Mouse (Mus musculus) intestine, embryonic 14.5 days (tissue): Measurements from ENCODE around the gene Disc1. TPM values are rescaled to one million over a fixed set of nuclear protein-coding genes. Genes with fewer than 3 reads are reported as not detected.

ENCODE experiments used
- ATAC-seq: fragments of 200-750 bp; cut with Nextera tagmentation; replicated peaks from 2 replicates; pipeline ENCODE4 v1.8.0; 2017; ENCODE audit warnings: low read depth, moderate number of reproducible peaks, moderate TSS enrichment, moderate library complexity; ENCODE audit not compliant: low FRiP score, low TSS enrichment
- DNase-seq: peaks from one replicate; pipeline ENCODE4 v3.0.0-alpha.2; 2018; ENCODE audit warnings: low spot score
- H3K27ac ChIP-seq: fragments of 300-500 bp; sonication (generic); 2 replicates; pipeline ENCODE4 v1.5.1; 2014; ENCODE audit warnings: low read depth, mild to moderate bottlenecking, control low read depth
- H3K27me3 ChIP-seq: fragments of 300-500 bp; sonication (generic); replicated peaks from 2 replicates; pipeline ENCODE4 v1.6.1; 2014; ENCODE audit warnings: low read length, control low read depth; ENCODE audit not compliant: control insufficient read depth, insufficient read depth
- H3K36me3 ChIP-seq: fragments of 300-500 bp; sonication (generic); 2 replicates; pipeline ENCODE4 v1.6.1; 2014; ENCODE audit warnings: low read length, control low read depth; ENCODE audit not compliant: control insufficient read depth, insufficient read depth
- H3K4me1 ChIP-seq: fragments of 300-500 bp; sonication (generic); replicated peaks from 2 replicates; pipeline ENCODE4 v1.6.1; 2014; ENCODE audit warnings: low read length, control low read depth, mixed read lengths; ENCODE audit not compliant: control insufficient read depth, insufficient read depth
- H3K4me2 ChIP-seq: fragments of 300-500 bp; sonication (generic); 2 replicates; pipeline ENCODE4 v1.6.1; 2014; ENCODE audit warnings: low read length
- H3K4me3 ChIP-seq: fragments of 300-500 bp; sonication (generic); 2 replicates; pipeline ENCODE4 v1.5.1; 2014; ENCODE audit warnings: low read depth, low read length, control low read depth, mixed read lengths
- H3K9ac ChIP-seq: fragments of 300-500 bp; sonication (generic); 2 replicates; pipeline ENCODE4 v1.6.1; 2014; ENCODE audit warnings: mild to moderate bottlenecking, low read length
- H3K9me3 ChIP-seq: fragments of 300-500 bp; sonication (generic); 2 replicates; pipeline ENCODE4 v1.6.1; 2016; ENCODE audit warnings: low read length, control low read depth; ENCODE audit not compliant: control insufficient read depth
- WGBS: fragments of 180-500 bp; shearing (Covaris S2); extraction: QIAGEN DNeasy Blood & Tissue Kit; methylation state at CpG from one replicate; pipeline ENCODE4 v1.1.7; 2014; 5-methylcytosine and 5-hydroxymethylcytosine counted together
- polyA plus RNA-seq: library from polyadenylated mRNA; unstranded; fragments of >200 nt; fragmentation: Nextera tagmentation; extraction: Ambion mirVana; gene quantifications from 2 replicates; pipeline ENCODE4 v1.2.1, GENCODE M21; 2014

The Disc1 gene
- polyA plus RNA-seq, 1 experiment from 2014 or later = 2.5 TPM

DNA sequence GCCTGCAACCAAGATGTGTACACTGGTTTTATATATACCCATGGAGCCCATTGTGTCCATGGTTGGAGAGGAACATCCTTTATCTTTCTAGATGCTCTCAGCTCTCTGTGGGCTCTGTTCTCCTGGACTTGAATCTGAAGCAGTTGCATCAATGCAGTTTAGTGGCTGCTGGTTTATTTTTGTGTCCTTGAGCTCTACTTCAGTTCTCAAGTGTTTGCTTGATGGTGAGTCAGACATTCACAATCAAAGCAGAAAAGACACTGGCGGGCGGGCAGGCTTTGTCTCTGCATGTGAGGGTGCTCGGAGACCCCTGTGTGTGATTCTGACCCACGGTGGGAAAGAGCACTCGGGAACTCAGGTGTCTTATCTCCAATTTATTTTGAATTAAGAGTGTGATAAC lies 166.6 kb downstream of the Disc1 start:
- DNase-seq = no peak
- no peaks in the 10 kb centered on the region for H3K27me3 ChIP-seq
- 85% methylated on average over 5 of the region's 5 CpGs for whole genome bisulfite sequencing
- H3K9me3 ChIP-seq = no peaks in the 10 kb centered on the region
- H3K9ac ChIP-seq = no peak overlapping the region
- peaks cover 15% of the 10 kb centered on the region for H3K4me1 ChIP-seq
- H3K27ac ChIP-seq = no peak overlapping the region
- no peak for ATAC-seq
- H3K36me3 ChIP-seq = no peaks in the 10 kb centered on the region
- no peak overlapping the region for H3K4me3 ChIP-seq
- no peak overlapping the region for H3K4me2 ChIP-seq

DNA sequence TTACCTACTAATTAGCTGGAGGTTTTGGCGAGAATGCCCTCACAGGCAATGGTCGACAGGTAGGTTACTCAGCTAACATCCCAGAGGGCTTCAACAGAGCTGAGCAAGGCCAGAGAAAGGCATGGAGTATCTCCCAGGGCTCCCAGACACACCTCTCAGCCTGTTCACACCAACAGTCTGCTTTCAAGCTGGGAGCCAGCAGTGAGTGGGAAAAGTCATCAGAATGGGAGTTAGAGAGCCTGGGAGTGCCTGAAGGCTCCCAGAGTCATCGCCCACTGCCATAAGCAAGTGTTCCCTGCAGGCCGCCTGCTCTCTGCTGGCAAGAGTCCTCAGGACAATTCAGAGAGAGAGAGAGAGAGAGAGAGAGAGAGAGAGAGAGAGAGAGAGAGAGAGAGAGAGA lies 167.1 kb downstream of the Disc1 start:
- Histone ChIP-seq H3K9ac (no peak overlapping the region), H3K27ac (no peak overlapping the region), H3K27me3 (no peaks in the 10 kb centered on the region), H3K4me1 (peaks cover 15% of the 10 kb centered on the region), H3K4me2 (no peak overlapping the region), H3K9me3 (no peaks in the 10 kb centered on the region), H3K36me3 (no peaks in the 10 kb centered on the region), H3K4me3 (no peak overlapping the region)
- ATAC-seq = no peak
- DNase-seq = no peak
- WGBS = 83% methylated on average over 4 of the region's 4 CpGs

DNA sequence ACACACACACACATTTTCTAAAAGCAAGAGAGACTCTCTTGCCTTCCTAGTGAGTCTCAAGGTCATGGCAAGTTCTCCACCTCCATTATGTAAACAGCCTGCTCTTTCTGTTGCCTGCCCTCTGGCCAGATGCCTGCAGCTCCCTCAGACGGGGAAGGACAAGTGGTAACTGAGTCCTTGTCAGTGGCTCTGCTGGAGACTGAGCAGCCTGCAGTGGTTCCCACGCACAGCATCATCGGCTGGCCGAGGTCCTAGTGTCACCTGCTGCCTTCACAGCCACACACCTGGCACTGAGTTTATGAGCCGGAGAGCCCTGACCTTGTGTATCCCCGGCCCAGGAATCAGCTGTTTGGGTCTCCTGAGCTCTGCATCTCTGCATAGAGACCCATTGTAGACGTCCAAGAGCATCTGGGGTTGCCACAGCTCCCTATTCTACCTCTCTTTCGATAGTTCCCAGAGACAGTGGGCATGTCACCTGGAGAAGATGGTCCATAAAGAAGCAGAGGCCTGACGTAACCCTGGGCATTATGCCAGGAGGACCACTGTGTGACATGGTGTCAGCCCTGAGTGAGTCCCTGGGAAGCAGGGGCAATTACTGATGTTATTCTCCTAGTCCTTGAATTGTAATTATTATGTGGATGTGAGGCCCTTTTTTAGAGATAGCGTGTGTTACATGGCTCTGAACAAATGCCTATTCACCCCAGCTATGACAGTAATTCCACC lies 169.2 kb downstream of the Disc1 start:
- H3K27ac ChIP-seq = no peak overlapping the region
- no peaks in the 10 kb centered on the region for H3K27me3 ChIP-seq
- H3K36me3 ChIP-seq = no peaks in the 10 kb centered on the region
- ATAC-seq (no peak; the same call in 1 of the 2 replicates), DNase-seq (no peak)
- H3K4me3 ChIP-seq = no peak overlapping the region
- H3K4me2 ChIP-seq = no peak overlapping the region
- 57% methylated on average over 10 of the region's 10 CpGs for WGBS
- H3K9ac ChIP-seq = no peak overlapping the region
- H3K4me1 ChIP-seq = peaks cover 23% of the 10 kb centered on the region
- no peaks in the 10 kb centered on the region for H3K9me3 ChIP-seq

DNA sequence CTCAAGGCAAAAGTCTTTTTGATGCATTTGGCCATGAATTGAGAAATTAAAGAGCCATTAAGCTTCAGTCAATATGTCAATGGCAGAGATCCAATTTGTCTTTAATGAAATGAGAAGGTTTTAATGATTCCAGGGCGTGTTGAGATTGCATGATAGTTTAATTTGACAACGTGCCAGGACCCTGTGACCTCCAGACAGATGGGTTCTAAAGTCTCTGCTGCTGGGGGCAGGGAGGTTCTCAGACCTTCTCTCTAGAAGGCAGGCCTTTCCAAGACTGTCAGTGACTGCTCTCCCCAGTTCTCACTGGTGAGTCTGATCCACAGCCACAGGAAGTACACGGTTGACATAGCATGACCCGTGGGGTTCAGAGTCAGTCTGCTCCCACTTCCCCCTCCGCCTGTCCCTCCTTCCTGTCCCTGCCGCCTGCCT lies 170.3 kb downstream of the Disc1 start:
- Histone ChIP-seq H3K27me3 (no peaks in the 10 kb centered on the region), H3K4me3 (no peak overlapping the region), H3K9ac (no peak overlapping the region), H3K27ac (0 out of 2 replicates have a peak overlapping the region, but pooled peaks have one; percentile 14), H3K36me3 (no peaks in the 10 kb centered on the region), H3K4me1 (peaks cover 23% of the 10 kb centered on the region), H3K9me3 (no peaks in the 10 kb centered on the region), H3K4me2 (no peak overlapping the region)
- ATAC-seq (no peak), DNase-seq (no peak)
- 60% methylated on average over 6 of the region's 6 CpGs for WGBS

DNA sequence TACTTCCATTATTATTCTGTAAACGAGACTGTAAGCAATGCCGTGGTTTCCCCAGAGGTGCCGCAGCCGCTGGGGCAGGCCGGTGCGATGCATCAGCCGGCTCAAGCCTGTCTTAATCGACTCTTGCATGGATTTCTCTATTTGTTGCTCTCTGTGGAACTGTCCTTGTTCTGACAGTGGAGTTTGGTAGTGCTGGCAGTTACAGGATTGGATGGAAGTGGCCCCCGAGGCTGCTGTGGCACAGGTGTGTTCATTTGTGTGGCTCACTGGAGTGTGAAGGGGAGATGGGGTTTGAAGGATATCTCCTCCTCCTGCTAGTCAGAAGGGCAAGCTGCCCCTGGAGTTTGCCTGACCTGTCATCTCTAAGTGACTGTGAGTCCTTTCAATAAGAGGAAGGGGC lies 171.3 kb downstream of the Disc1 start:
- H3K9me3 ChIP-seq = no peaks in the 10 kb centered on the region
- H3K9ac ChIP-seq = no peak overlapping the region
- WGBS = 87% methylated on average over 9 of the region's 9 CpGs
- no peaks in the 10 kb centered on the region for H3K27me3 ChIP-seq
- peaks cover 23% of the 10 kb centered on the region for H3K4me1 ChIP-seq
- no peaks in the 10 kb centered on the region for H3K36me3 ChIP-seq
- ATAC-seq (no peak), DNase-seq (no peak)
- H3K4me2 ChIP-seq = no peak overlapping the region
- H3K27ac ChIP-seq = no peak overlapping the region
- H3K4me3 ChIP-seq = no peak overlapping the region

DNA sequence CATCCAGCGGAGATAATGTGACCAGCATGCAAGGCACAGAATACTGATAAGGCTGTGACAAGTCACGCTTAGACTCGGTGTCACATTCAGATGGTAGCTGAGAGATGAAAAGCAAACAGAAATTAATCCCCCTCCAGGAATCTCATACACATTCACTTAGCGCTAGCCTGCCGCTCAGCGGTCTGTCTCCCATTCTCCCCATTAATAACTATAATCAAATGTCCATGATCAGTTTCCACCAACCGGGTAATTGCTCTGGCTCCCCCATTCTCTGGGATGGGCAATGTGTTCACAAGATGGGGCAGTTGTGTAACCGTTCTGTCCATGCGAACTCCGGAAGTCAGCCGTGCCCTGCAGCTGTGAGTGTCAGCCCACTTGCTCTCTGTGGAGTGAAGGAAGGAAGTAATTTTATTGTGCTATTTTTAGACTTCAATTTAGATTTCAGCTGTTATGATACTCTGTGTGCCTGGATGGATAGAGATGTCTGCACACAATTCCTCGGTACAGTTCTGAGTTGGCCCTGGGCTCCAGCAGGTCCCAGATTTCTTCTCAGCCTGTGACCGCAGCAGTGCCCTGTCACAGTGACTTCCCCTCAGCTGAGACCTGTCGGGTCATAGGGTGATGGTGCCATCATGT lies 173.1 kb downstream of the Disc1 start:
- no peak overlapping the region for H3K4me3 ChIP-seq
- no peaks in the 10 kb centered on the region for H3K27me3 ChIP-seq
- H3K4me1 ChIP-seq = peaks cover 23% of the 10 kb centered on the region
- no peak for ATAC-seq
- H3K36me3 ChIP-seq = no peaks in the 10 kb centered on the region
- peak overlapping the region; percentile 48; the same call in 1 of the 2 replicates for H3K27ac ChIP-seq
- no peak overlapping the region for H3K9ac ChIP-seq
- 51% methylated on average over 14 of the region's 14 CpGs for WGBS
- peak overlapping the region; percentile 27; the same call in 1 of the 2 replicates for H3K4me2 ChIP-seq
- no peaks in the 10 kb centered on the region for H3K9me3 ChIP-seq
- no peak for DNase-seq

DNA sequence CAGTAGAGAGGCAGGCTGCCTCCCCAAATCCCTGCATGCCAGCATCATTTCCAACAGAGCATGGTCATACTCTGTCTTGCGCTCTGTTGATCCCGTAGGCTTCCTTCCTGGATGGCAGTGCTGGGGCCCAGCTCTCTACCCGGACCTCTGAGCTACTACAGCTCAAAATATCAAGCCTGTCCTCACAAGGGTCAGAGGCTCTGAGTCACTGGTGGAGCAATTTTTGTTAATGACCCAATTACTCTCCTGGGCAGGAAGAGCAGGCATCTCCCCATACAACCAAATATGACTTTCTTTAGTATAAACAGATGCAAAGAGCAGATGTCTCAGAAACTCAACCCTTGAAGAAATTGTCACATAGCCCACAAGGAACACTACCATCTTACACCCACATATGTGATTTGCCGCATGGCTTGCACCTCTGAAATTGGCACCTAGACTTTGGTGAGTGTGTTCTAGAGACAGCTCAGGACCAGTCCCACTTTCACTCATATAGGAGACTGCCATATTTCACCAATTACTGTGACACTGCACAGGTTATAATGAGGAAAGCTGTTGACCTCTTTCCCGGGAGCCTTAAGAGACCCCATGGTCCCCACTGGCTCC lies 176.6 kb downstream of the Disc1 start:
- Histone ChIP-seq H3K27me3 (no peaks in the 10 kb centered on the region), H3K4me3 (no peak overlapping the region), H3K9me3 (no peaks in the 10 kb centered on the region), H3K36me3 (no peaks in the 10 kb centered on the region), H3K4me1 (peaks cover 8% of the 10 kb centered on the region), H3K9ac (no peak overlapping the region), H3K27ac (no peak overlapping the region), H3K4me2 (no peak overlapping the region)
- DNase-seq (no peak), ATAC-seq (no peak)
- 82% methylated on average over 5 of the region's 5 CpGs for WGBS

DNA sequence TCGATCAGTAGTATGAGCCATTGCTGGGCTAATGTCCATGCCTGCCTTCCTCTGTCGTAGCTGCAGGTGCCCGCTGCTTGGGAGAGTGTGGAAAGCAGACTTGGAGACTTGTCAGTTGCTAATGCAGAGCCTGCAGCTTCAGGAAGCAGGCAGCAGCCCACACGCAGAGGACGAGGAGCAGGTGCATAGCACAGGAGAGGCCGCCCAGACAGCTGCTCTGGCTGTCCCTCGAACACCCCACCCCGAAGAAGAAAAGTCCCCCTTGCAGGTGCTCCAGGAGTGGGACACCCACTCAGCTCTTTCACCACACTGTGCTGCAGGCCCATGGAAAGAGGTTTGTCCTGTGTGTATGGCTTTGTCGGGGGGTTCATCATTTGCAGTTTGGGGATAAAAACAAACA lies 178.7 kb downstream of the Disc1 start:
- DNase-seq = no peak

More for the DNA sequence above, 178.7 kb downstream of the Disc1 start:
- H3K9me3 ChIP-seq = no peaks in the 10 kb centered on the region
- H3K9ac ChIP-seq = no peak overlapping the region
- peaks cover 12% of the 10 kb centered on the region for H3K4me1 ChIP-seq
- no peaks in the 10 kb centered on the region for H3K36me3 ChIP-seq
- WGBS = 65% methylated on average over 9 of the region's 9 CpGs
- H3K27me3 ChIP-seq = no peaks in the 10 kb centered on the region
- no peak overlapping the region for H3K4me2 ChIP-seq
- no peak overlapping the region for H3K27ac ChIP-seq
- no peak overlapping the region for H3K4me3 ChIP-seq
- ATAC-seq = no peak
